Mouse (Mus musculus): ENCODE results near the gene Olfr480. TPM values are rescaled to one million over a fixed set of nuclear protein-coding genes. Genes with fewer than 3 reads are reported as not detected.

The Olfr480 gene
- polyA plus RNA-seq (2012; rRNA removed) = not detected in 2 replicates
- polyA plus RNA-seq (2014; fragmentation: Nextera tagmentation; extraction: Ambion mirVana) = not detected in 2 replicates

DNA sequence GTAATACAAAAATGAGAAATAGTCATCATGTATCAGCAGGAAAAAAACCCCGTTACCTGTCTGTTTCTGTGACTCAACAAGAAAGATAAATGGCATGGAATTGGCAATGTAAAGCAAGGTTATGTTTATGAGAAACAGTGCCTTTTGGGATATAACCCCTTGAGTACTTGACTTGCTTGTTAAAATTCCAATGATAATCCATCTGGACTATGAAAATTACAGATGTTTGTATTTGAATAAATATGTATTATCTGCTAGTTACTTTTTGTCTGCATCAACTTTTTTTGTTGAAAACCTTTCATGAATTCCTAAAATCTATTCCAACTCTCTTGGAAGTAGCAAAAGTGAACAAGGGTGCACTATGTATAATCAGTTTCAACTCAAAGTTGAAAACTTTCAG lies at the start of gene Olfr480:
Gene Olfr480 (minus strand): TSS at position 101 of the 400 bp plus-strand sequence.
- Histone ChIP-seq H3K27ac (no peak within 1 kb of the TSS), H3K36me3 (replicated peaks; ENCODE audit: control insufficient read depth, insufficient read depth, low read depth) (no peaks in the 10 kb centered on the region), H3K4me3 (ENCODE audit: insufficient read depth in 1 of 2, low read depth in 2 of 2, low read length in 2 of 2) (no peak within 1 kb of the TSS), H3K4me2 (ENCODE audit: low read depth) (no peak within 1 kb of the TSS), H3K4me1 (replicated peaks; ENCODE audit: control insufficient read depth in 2 of 2, insufficient read depth in 2 of 2, low read length in 1 of 2) (no peaks in the 10 kb centered on the region), H3K9me3 (ENCODE audit: control insufficient read depth, low read length) (no peaks in the 10 kb centered on the region), H3K9ac (replicated peaks) (no peak within 1 kb of the TSS), H3K27me3 (ENCODE audit: control insufficient read depth, insufficient read depth, low read length) (no peaks in the 10 kb centered on the region)
- ATAC-seq (ENCODE audit: insufficient read depth) (no peak), DNase-seq (ENCODE audit: low read depth in 3 of 3, low spot score in 3 of 3) (no peak)
- WGBS (ENCODE audit: insufficient replicate concordance) = 70% methylated on average over 1 of the region's 1 CpGs
- TF ChIP-seq EP300 (IDR thresholded peaks at IDR 0.05; ENCODE audit: low read depth) = no peak

DNA sequence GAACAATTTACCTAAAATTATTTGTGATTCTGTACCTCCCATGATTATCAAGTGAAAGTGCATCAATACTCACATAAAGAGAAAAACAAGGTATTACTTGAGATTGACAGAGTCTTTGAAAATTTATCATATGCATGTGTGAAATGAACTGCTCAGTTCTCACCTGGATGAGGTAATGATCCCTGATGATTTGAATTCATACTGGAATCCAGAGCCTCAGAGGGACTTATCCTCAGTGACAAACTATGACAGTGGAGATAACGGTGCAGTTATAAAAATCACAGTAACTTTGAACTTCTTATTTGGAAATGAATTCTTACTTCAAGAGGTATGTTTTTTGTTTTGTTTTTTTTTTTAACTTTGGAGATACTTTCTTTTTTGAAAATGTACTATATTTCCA lies 33.4 kb upstream of the Olfr480 start, which contains the start of gene Olfr483:
Gene Olfr483 (plus strand): TSS at position 301 of the 400 bp plus-strand sequence.
- Histone ChIP-seq H3K27ac (no peak within 1 kb of the TSS), H3K27me3 (ENCODE audit: control insufficient read depth, insufficient read depth, low read length) (no peaks in the 10 kb centered on the region), H3K9me3 (ENCODE audit: control insufficient read depth, low read length) (no peaks in the 10 kb centered on the region), H3K4me3 (ENCODE audit: insufficient read depth in 1 of 2, low read depth in 2 of 2, low read length in 2 of 2) (no peak within 1 kb of the TSS), H3K4me1 (replicated peaks; ENCODE audit: control insufficient read depth in 2 of 2, insufficient read depth in 2 of 2, low read length in 1 of 2) (no peaks in the 10 kb centered on the region), H3K4me2 (ENCODE audit: low read depth) (no peak within 1 kb of the TSS), H3K9ac (replicated peaks) (no peak within 1 kb of the TSS), H3K36me3 (replicated peaks; ENCODE audit: control insufficient read depth, insufficient read depth, low read depth) (no peaks in the 10 kb centered on the region)
- TF ChIP-seq EP300 (IDR thresholded peaks at IDR 0.05; ENCODE audit: low read depth) = no peak
- TF ChIP-seq CTCF (IDR thresholded peaks at IDR 0.05; ENCODE audit: low read depth) = no peak
- DNase-seq (ENCODE audit: low read depth in 3 of 3, low spot score in 3 of 3) (no peak), ATAC-seq (ENCODE audit: insufficient read depth) (no peak)
- WGBS (ENCODE audit: insufficient replicate concordance) = 71% methylated on average over 1 of the region's 1 CpGs

DNA sequence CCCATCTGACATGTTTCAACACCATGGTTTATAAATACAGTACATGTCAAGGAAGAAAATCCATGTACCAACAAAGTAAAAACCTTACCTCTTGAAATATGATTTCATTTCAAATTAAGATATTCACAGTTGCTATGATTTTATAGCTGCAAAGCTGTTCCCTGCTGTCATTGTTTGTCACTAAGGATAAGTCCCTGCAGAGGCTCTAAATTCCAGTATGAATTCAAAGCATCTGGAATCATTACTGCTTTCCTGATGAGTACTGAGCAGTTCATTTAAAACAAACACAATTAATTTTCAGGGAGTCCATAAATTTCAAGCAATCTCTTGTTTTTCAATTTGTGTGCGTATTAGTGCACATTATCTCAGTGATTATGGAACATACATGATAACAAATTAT lies 30.3 kb upstream of the Olfr480 start, which contains the start of gene Olfr482:
Gene Olfr482 (minus strand): TSS at position 101 of the 400 bp plus-strand sequence.
- Histone ChIP-seq H3K27ac (no peak within 1 kb of the TSS), H3K4me1 (replicated peaks; ENCODE audit: control insufficient read depth in 2 of 2, insufficient read depth in 2 of 2, low read length in 1 of 2) (no peaks in the 10 kb centered on the region), H3K27me3 (ENCODE audit: control insufficient read depth, insufficient read depth, low read length) (no peaks in the 10 kb centered on the region), H3K4me3 (ENCODE audit: insufficient read depth in 1 of 2, low read depth in 2 of 2, low read length in 2 of 2) (no peak within 1 kb of the TSS), H3K4me2 (ENCODE audit: low read depth) (no peak within 1 kb of the TSS), H3K36me3 (replicated peaks; ENCODE audit: control insufficient read depth, insufficient read depth, low read depth) (no peaks in the 10 kb centered on the region), H3K9ac (replicated peaks) (no peak within 1 kb of the TSS), H3K9me3 (ENCODE audit: control insufficient read depth, low read length) (no peaks in the 10 kb centered on the region)
- DNase-seq (ENCODE audit: low read depth in 3 of 3, low spot score in 3 of 3) (no peak), ATAC-seq (ENCODE audit: insufficient read depth) (no peak)
- WGBS (ENCODE audit: insufficient replicate concordance) = 65% methylated on average over 1 of the region's 1 CpGs
- TF ChIP-seq EP300 (IDR thresholded peaks at IDR 0.05; ENCODE audit: low read depth) (no peak), CTCF (IDR thresholded peaks at IDR 0.05; ENCODE audit: low read depth) (no peak)

DNA sequence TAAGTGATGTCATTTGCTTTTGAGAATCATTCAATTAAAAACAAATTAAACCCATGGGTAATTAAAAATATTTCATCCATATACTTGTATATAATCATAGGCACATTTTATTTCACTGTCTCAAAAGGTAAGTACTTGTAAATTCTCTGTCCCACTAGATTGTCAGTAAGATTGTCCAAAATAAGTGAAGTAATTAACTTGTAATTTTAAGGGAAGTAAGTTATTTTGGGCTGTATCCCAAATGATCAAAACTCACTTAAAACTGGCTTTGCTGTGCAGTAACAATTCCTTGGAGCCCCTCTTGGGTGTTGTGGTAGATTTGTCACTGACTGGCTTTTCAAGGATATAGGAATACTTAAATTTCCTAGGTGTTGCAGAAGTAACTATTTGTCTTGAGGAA lies 12.4 kb upstream of the Olfr480 start, which contains the start of gene Olfr481:
Gene Olfr481 (plus strand): TSS at position 301 of the 400 bp plus-strand sequence.
- Histone ChIP-seq H3K27me3 (ENCODE audit: control insufficient read depth, insufficient read depth, low read length) (no peaks in the 10 kb centered on the region), H3K36me3 (replicated peaks; ENCODE audit: control insufficient read depth, insufficient read depth, low read depth) (no peaks in the 10 kb centered on the region), H3K4me2 (ENCODE audit: low read depth) (no peak within 1 kb of the TSS), H3K4me3 (ENCODE audit: insufficient read depth in 1 of 2, low read depth in 2 of 2, low read length in 2 of 2) (no peak within 1 kb of the TSS), H3K9ac (replicated peaks) (no peak within 1 kb of the TSS), H3K4me1 (replicated peaks; ENCODE audit: control insufficient read depth in 2 of 2, insufficient read depth in 2 of 2, low read length in 1 of 2) (no peaks in the 10 kb centered on the region), H3K9me3 (ENCODE audit: control insufficient read depth, low read length) (no peaks in the 10 kb centered on the region), H3K27ac (no peak within 1 kb of the TSS)
- no peak for DNase-seq (ENCODE audit: low read depth in 3 of 3, low spot score in 3 of 3)
- ATAC-seq (ENCODE audit: insufficient read depth) = no peak
- TF ChIP-seq EP300 (IDR thresholded peaks at IDR 0.05; ENCODE audit: low read depth) (no peak), CTCF (IDR thresholded peaks at IDR 0.05; ENCODE audit: low read depth) (no peak)

DNA sequence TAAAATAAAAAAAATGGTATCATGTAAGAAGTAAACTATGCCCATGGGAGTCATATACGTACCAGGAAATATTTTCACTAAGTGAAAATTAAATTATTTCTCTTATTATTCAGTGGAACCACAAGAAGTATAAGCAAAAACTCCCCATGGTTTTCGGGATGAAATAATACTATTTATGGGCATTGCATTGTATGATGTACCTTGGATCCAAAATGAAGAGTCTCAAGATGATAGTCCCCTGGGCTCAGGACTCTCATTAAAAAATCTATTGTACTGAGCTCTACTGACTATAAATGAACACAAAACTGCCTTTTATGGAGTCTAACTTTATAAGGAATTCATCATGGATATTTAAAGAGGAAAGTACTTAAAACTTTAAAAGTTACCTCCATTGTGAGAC lies 16.8 kb downstream of the Olfr480 start, which contains the start of gene Olfr479:
Gene Olfr479 (plus strand): TSS at position 301 of the 400 bp plus-strand sequence.
- ATAC-seq (ENCODE audit: insufficient read depth) (no peak), DNase-seq (ENCODE audit: low read depth in 3 of 3, low spot score in 3 of 3) (no peak)
- Histone ChIP-seq H3K4me2 (ENCODE audit: low read depth) (no peak within 1 kb of the TSS), H3K9me3 (ENCODE audit: control insufficient read depth, low read length) (no peaks in the 10 kb centered on the region), H3K9ac (replicated peaks) (no peak within 1 kb of the TSS), H3K27ac (no peak within 1 kb of the TSS), H3K36me3 (replicated peaks; ENCODE audit: control insufficient read depth, insufficient read depth, low read depth) (no peaks in the 10 kb centered on the region), H3K4me1 (replicated peaks; ENCODE audit: control insufficient read depth in 2 of 2, insufficient read depth in 2 of 2, low read length in 1 of 2) (no peaks in the 10 kb centered on the region), H3K4me3 (ENCODE audit: insufficient read depth in 1 of 2, low read depth in 2 of 2, low read length in 2 of 2) (no peak within 1 kb of the TSS), H3K27me3 (ENCODE audit: control insufficient read depth, insufficient read depth, low read length) (no peaks in the 10 kb centered on the region)
- no peak for TF ChIP-seq EP300 (IDR thresholded peaks at IDR 0.05; ENCODE audit: low read depth)
- WGBS (ENCODE audit: insufficient replicate concordance) = 63% methylated on average over 2 of the region's 2 CpGs

Measured in liver, embryonic 14.5 days (tissue).